Mouse (Mus musculus): ENCODE data around the gene Nhsl1.

DNA sequence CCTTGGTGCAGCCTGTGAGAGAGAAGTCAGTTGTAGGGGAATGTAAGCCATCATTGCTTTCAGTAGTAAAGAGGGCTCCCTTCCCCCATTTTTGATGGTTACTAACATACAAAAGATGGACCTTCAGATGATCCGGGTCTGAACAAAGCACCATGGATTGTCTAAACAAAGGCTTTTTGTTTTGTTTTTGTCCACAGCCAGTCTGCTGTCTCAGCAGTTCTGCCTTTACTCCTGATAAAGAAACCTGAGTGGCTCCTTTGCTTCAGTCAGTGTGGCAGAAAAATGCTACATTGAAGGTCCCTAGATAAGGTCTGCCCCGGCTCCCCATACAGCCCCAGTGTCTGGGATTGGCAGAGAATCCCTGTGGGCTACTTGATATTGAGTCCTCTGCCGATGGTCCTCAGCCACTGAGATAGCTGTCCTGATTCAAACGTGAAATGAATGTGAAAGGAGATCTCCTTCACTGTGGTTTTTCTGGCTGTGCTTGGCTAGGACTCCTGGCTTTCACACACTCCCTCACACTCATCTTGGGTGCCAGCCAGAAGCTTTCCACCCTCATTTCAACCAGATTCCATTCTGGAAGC, 163.9 kb downstream of the Nhsl1 start:
- TF ChIP-seq CTCF (IDR thresholded peaks at IDR 0.05; ENCODE audit: borderline replicate concordance, insufficient read depth, low read depth, low read length) (no peak), POLR2A (IDR thresholded peaks at IDR 0.05; ENCODE audit: borderline replicate concordance, insufficient read depth, low read length) (no peak)

Data from cerebellum, adult 2 months (tissue).